Mouse (Mus musculus) left cerebral cortex, postnatal 25 days (tissue): ENCODE measurements around the gene Fgb. TPM values are rescaled to one million over a fixed set of nuclear protein-coding genes. Genes with fewer than 3 reads are reported as not detected.

Experiments
- DNase-seq, 2 experiments: peaks; one replicate each; pipeline ENCODE4 v3.0.0; 2022; ENCODE audit warnings: low spot score in 2 of 2, mixed read lengths in 1 of 2
- intact Hi-C: fragments of 180-260 bp; cut with DNase I; formaldehyde crosslinking; loops from one replicate; pipeline ENCODE4 v1.15.1; 2025
- total RNA-seq, 2 experiments: library from RNA; stranded (reverse); gene quantifications; 2 replicates each; pipeline ENCODE4 v1.2.3; 2021

Gene Fgb
- total RNA-seq, 2 experiments from 2014 or later = not detected

DNA sequence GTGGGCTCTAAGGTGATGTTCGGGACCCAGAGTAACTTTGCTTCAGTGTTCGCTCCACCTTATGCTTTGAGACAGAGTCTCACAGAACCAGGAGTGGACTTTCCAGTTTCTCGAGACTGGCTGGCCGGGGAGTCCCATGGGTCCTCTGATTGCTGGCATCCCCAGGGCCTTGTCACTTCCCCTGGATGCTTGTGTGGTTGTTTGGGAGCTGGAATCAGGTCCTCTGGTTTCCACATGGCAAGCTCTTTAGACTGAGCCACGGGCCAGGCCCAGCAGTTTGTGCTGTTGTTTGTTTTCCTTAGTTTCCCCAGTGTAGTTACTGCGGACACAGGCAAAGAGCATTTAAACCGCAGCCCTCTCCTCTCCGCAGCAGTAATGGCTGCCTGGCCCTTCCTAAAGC lies 15.9 kb downstream of the Fgb start:
- DNase-seq = no peak
- intact Hi-C loops = no loop called here

DNA sequence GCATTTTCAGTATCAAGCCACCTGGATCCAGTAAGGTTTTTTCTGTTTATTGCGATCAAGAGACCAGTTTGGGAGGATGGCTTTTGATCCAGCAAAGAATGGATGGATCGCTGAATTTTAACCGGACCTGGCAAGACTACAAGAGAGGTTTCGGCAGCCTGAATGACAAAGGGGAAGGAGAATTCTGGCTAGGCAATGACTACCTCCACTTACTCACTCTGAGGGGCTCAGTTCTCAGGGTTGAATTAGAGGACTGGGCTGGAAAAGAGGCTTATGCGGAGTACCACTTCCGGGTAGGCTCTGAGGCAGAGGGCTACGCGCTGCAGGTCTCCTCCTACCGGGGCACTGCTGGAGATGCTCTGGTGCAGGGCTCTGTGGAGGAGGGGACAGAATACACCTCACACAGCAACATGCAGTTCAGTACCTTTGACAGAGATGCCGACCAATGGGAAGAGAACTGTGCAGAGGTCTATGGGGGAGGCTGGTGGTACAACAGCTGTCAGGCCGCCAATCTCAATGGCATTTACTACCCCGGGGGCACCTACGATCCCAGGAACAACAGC lies 16.8 kb downstream of the Fgb start:
- DNase-seq = no peak
- intact Hi-C loops = no loop called here

DNA sequence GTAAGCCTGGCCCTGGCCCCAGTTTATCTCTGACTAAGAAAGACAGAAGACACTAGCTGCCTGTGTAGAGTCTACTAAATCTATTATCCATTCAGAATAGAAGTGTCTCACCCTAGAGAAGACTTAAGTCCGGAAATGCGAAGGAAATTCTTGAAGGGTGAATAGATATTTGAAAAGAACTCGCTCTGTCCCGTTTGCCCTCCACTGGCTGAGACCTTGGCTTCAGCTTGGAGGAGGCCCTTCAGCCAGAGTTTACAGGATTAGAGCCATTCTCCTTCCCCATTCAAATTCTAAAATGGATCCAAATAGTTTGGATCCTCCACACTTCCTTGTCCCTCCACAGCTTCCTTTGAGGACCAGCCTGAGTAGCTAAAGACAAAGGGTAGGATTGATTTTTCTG lies 19.3 kb downstream of the Fgb start:
- DNase-seq = no peak
- intact Hi-C loops = no loop called here

DNA sequence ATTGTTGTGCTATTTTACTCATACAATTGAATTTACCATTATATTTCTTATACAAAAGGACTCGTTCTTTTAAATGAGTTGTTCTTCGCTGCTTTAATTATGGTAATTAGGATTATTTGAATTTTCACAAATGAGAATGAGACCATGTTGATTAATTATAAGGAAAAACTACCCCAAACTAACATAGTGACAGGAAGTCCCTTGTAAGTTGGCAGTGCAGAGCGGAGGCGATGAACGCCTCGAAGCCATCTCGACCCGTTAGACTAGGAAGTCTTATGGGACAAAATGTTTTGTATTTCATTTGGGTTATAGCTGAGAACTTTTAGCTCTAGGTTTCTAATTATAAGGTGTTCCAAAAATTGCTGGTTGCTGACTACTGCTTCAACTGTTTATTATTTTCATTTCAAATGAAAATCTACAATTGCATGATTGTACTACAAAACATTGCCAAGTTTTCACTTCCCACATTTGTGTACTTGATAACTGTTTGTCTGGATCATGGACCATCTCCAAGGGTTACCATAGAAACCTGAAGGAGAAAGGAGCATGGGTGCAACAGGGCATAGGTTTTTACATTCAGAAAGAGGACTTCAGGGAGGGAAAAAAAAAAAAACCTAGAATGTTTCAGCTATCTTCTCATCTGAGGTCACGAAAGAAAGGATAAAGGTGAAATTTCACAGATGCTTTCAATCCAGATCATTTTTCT lies 22.0 kb downstream of the Fgb start:
- no peak for DNase-seq
- intact Hi-C loops = no loop called here

DNA sequence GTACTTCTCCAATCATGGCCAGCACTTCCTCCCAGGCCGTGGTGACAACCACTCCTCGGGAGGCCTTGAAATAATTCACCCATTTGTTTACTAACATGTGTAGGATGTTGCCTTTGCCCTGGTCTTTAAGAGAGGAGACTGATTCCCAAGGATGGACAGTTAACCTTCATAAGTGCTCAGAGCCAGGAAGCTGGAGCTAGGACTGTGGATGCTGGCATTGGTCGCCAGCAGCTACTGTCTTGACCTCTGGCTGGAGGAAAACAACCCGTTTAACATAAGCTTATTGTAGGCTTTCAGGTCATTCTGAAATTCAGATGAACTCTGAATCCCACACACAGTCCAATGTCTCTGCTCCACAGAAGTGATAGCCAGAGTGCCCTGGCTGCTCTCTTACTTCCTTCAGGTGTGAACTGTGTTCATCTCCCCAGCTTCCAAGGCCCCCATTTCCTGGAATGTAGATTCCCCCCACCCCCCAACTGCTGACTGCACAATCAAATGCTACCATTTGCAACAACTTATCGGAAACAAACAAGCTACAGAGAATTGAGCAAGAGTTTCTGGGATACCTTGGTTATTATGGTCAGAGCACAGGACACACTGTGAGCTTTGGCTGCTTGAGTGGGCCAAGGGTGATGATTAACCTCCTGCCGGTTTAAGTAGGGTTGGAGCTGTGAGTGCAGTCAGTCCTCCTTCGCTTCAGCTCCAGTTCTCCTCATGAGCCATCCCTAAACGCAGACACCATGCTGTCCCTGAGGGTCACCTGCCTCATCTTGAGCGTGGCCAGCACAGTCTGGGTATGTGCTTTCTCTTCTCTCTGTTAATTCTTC lies 24.0 kb downstream of the Fgb start, which contains the start of gene Fga:
Gene Fga (plus strand): TSS at position 602 of the 827 bp plus-strand sequence.
- intact Hi-C loops = no loop called here
- no peak for DNase-seq

DNA sequence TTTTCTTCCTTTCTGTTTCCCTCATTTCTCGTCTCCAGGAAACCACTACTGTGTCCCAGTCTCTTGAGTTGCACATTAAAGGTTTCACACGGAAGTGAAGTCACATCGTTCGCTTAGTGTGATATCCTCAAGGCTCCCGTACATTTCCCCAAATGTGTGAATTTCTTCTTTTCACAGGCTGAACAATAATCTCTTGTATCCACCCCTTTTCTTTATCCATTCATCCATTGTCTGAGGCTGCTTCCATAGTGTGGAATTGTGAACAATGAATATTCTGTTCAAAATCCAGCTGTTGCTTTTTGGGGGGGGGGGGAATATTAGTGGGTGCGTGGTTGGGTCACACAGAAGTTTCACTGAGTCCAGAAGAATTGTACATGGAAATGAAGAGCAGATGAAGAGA lies 24.6 kb downstream of the Fgb start:
- DNase-seq = no peak
- intact Hi-C loops = no loop called here

DNA sequence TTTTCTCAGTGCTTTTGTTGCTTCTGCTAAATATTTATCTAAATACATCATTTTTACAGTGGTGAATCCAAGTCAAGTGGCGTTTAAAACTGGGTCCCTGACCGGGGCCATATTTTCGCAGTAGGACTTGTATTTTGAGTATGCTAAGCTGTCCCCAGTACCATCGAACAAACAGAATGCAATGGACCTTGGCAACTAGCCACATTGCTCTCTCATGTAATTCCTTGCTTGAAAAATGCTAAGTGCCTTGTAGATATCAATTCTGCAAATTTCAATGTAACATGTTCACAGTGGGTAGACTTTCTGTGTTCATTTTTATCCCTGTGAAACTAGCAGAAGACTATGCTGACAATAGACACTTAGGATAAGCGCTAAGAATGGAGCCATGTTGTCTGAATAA lies 28.5 kb downstream of the Fgb start:
- no peak for DNase-seq
- intact Hi-C loops = no loop called here

DNA sequence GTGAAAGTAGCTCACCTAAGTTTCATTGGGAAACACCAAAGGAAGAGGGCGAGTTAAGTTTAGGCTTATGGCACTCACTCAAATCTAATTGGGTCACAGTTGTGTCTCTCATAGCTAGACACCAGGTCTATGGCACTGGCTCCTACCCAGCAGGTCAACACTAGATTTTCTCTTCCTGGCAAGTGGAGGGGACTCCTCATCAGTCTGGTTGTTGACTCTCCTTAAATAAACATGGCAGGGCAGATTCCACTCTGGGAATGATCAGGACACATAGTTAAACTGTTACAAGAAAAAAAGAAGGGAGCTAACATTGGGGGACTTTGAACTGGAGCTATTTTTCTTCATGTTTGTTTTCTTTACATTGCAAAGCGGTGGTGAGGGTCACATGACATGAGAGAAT lies 29.3 kb downstream of the Fgb start:
- DNase-seq = no peak
- intact Hi-C loops = no loop called here

DNA sequence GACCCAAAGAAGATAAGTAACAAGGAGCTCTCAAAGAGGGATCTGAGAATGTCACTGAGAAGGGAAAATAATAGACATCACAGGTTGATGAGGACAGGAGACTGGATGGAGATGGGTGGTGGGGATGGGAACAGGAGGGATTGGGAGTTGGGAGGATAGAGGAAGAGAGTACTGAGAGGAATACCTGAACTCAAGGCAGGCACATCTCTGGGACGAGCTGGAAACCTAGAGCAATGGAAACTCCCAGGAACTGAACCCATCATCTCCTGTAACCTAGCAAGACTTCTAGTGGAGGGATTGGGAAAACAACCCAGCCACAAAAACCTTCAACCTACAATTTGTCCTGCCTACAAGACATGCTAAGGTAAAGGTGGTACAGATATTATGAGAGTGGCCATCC lies 33.4 kb downstream of the Fgb start:
- DNase-seq = no peak

DNA sequence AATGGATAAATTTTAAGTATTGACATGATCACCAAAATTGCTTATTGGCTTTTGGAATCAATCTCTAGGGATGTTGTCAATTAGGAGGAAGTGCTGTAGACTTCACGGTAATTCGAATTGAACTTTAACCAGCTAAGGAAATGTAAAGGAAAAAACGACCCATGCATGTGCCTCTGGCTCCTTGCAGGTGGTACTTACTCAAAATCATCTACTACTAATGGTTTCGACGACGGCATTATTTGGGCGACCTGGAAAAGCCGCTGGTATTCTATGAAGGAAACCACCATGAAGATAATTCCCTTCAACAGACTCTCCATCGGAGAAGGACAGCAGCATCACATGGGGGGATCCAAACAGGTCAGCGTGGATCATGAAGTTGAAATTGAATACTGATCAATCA lies 35.7 kb downstream of the Fgb start:
- no peak for DNase-seq
- intact Hi-C loops = no loop called here

More for the DNA sequence above, 33.4 kb downstream of the Fgb start:
- intact Hi-C loops = no loop called here

DNA sequence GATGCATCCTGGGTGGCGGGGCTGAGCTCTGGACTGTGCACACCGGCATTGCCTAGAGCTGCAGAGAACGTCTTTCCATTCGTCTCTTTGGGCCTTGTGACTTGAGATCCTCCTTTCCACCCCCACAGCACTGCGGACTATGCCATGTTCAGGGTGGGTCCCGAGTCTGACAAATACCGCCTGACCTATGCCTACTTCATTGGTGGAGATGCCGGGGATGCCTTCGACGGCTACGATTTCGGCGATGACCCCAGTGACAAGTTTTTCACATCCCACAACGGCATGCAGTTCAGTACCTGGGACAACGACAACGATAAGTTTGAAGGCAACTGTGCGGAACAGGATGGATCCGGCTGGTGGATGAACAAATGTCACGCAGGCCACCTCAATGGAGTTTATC lies 37.0 kb downstream of the Fgb start:
- intact Hi-C loops = no loop called here

DNA sequence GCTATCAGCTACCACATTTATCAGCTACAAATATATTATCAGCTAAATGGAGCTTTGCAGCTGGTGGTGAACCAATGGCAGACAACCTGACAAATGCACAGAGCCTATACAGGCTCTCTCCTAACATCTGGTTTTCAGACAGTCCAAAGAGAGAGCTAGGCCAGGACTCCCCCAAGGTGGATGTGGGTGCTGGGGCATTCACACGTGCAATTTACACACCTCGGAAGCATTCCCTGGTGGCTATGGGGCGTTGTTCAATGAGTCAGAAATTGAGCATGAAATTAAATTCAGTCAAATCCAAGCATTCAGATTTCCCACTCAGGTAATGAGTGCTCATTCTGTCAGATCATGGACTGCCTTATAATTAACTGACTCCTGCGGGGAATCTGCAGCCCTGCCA lies 38.1 kb downstream of the Fgb start:
- intact Hi-C loops = no loop called here
- no peak for DNase-seq

More for the DNA sequence above, 37.0 kb downstream of the Fgb start:
- no peak for DNase-seq

DNA sequence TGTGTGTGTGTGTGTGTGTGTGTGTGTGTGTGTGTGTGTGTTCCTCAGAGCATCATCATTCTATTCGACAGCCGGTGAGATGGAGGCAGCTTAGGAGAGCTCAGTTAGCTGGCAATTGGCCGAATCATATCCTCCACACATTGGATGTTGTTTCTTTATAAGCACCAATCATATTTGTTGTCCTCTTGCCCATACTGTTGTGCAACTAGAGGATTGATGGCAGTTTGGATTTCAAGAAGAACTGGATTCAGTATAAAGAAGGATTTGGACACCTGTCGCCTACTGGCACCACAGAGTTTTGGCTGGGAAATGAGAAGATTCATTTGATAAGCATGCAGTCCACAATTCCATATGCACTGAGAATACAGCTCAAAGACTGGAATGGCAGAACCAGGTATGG lies 38.5 kb downstream of the Fgb start:
- DNase-seq = no peak

DNA sequence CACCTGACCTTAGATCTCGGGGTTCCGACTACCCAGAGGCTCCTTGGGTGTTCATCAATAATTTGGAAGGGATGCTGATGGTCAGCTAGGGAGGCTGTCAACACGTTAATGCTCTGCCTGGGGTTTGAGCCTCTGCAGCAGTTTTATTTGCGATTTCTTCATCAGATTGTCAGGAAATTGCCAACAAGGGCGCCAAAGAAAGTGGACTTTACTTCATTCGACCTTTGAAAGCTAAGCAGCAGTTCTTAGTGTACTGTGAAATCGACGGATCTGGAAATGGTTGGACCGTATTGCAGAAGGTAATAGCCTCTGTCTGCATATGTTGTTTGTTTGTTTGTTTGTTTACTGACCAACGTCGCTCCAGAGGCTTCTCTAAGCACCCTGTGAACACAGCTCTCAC lies 39.4 kb downstream of the Fgb start:
- no peak for DNase-seq
- intact Hi-C loops = no loop called here

More for the DNA sequence above, 38.5 kb downstream of the Fgb start:
- intact Hi-C loops = no loop called here

DNA sequence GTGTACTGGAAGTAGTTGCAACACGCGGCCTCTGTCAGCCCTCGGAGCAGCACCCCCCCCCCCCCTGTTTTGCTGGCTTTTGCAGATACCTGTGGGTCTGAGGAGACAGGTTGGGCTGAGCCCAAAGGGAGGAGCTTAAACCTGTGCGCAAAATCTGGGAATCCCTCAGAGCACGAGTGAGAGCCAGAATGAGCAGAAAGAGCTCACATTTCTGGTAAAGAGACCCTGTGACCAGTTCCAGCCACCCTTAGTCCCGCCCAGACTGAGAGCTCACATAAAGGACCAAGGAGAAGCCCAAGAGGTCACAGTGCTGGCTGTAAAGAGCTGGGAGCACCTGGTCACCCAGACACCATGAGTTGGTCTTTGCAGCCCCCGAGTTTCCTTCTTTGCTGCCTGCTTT lies 42.1 kb downstream of the Fgb start, which contains the start of gene Fgg:
Gene Fgg (plus strand): TSS at position 168 of the 400 bp plus-strand sequence.
- no peak for DNase-seq
- intact Hi-C loops = no loop called here

DNA sequence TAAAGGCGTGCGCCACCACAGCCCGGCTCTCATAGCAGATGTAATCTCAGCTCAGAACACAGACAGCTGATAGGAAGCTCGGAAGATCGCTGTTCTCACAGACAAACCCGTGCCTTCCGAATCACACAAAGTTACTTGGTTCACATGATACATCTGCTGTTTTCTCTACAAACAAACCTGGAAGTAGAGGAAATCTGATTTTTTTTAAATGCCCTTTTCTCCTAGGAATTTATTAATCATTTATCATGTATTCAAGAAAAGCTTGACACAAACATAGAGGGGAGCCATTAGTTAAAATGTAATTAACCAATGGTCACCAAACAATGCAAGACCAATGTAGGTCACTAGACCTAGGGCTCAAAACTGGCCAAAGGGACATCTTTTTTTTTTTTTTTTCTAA lies 44.9 kb downstream of the Fgb start:
- intact Hi-C loops = no loop called here
- DNase-seq = no peak

DNA sequence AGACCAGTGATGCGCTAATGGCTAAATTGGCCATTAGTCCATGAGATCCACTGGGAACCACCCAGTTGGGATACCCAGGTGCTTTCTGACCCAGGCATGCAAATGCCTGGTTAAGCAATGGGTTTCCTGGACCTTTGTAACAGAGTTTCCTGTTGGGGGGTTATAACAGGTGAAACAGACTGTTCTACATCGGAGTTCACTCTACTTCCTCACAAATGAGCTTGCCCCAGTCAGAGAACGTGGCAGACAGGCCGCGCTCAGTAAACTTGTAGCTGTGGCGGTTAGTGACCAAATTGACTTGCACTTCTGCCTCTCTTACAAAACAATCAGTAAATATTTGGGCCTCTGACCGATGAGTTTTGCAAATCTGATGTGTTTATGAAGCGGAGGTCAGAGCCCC lies 46.6 kb downstream of the Fgb start:
- intact Hi-C loops = no loop called here
- no peak for DNase-seq

DNA sequence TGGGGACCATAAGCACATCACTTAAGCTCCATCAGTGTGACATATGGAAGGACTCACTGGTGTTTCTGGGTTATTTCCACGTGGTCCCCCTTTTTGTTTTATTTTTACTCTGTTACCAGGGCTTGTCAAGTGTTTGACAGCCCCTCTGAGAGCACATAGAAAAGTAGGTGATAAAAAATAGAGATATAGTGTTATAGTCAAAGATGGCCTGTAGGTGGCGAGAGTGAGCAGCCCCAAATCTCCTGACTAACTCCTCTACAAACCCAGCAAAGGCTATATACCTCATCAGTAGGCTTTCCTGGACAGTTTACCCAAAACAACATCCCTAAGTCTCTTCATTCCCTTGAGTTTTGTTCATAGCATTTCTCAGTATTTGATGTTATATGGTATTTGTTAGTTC lies 47.5 kb downstream of the Fgb start:
- DNase-seq = peak; percentile 32 to 37
- intact Hi-C loops = loop anchor here (1.0 kb wide), 1 partner anchor 51 kb away; no protein-coding TSS in a partner anchor

DNA sequence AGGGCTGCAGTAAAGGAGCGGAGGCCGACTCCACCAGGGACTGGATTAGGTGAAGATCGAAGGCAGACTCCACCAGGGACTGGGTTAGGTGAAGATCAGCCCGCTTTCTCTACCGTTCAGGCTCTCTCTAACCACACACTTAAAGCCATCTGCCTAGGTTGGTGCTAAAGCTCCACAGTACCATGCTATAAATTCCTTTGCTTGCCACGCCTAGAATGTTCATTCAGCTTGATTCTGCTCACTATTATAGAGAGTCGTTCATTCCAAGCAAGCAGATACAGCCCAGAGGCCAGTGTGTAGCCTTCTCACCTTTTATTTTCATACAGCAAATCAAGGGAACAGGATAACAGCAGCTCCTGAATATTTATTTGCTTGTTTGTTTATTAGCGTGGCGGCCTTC lies 49.7 kb downstream of the Fgb start:
- DNase-seq = no peak
- intact Hi-C loops = loop anchor here (1.0 to 10.0 kb wide), 4 partner anchors 55 to 905 kb away; partner anchors contain the start of gene Plrg1

DNA sequence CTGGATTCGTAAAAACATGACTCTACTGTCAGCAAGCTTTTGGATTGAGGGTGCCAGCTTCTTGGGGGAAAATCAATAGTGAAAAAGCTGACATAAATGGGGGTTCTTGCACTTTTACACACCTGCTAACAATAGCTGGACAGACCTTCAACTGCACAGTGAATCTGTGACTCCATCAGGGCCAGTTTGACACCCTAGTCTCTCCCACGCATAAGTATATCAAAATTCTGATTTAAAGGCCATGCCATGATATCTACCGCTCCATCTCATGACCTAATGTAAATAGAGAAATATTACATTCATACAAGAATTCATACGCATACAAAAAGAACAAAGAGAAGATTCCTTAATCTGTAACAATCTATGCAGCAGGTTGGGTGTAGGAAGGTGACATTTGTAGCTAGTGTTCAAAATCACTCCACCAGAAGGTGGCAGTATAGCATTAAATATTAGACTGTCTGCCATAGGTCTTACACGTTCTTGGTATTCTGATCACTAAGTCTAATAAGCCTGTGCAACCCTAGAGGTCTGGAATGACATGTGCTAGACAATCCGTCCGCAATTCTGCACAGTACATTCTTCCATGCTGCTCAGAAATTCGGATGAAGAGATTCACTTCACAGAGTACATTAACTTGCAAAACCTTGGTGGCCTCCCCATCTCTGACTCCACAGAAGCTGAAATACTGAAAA lies 50.7 kb downstream of the Fgb start:
- intact Hi-C loops = loop anchor here (1.0 to 10.0 kb wide), 3 partner anchors 56 to 906 kb away; partner anchors contain the start of gene Plrg1
- DNase-seq = peak; percentile 66 to 79
